Mouse (Mus musculus) heart, adult 18-20 months (tissue): ENCODE results near the gene Top1. TPM values are rescaled to one million over a fixed set of nuclear protein-coding genes. Genes with fewer than 3 reads are reported as not detected.

ENCODE experiments used
- microRNA-seq, 2 experiments: library from miRNA; unstranded; fragments of <30 nt; microRNA quantifications; one replicate each; pipeline ENCODE4 v1.2.0; 2022
- total RNA-seq, 2 experiments: library from RNA; stranded (reverse); gene quantifications; 2 replicates each; pipeline ENCODE4 v1.2.3; 2021

Top1 gene
- total RNA-seq, 2 experiments from 2014 or later, result 39.9 to 42.8 TPM

Small RNAs within 50 kb of the gene (microRNA-seq; reads per million reads assigned to microRNA genes)
- gene Gm23968, result 0 reads per million in 2 experiments

Other genes starting within 250 kb of the Top1 start
- 10 to 100 TPM; 45.6 to 58.0 TPM for gene Plcg1, start 85.4 kb downstream of the Top1 start, total RNA-seq
- gene Zhx3, start 227.1 kb downstream of the Top1 start, total RNA-seq, result 10 to 100 TPM; 34.5 to 39.3 TPM
- 1 to 10 TPM; 3.9 to 6.3 TPM for gene Lpin3, start 234.8 kb downstream of the Top1 start, total RNA-seq